Comparison of ENCODE assay signal across 8 mouse cellular contexts in the genomic region with DNA sequence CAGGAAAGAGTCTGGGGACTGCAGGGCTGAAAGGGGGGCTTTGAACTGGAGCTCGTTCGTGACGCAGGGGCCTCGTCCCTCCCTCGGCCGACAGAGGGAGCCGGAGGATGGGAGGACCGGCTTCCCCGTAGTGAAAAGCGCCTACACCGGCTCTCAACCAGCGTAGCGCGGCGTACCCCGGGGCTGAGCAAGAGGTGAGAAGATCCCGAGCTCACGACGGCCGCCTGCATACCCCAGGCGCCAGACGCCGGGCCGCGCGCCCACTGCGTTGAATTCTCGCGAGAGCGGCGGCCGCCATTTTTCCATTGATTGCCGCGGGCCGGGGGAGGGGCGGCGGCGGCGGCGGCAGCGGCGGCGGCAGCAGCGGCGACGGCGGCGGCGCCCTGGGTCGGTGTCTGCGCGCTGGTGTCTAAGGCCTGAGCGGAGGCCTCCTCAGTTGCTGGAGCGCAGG. TPM values are rescaled to one million over a fixed set of nuclear protein-coding genes. Genes with fewer than 3 reads are reported as not detected.
A peak's percentile ranks its signal among the peaks of the same experiment; 100 is the strongest.
DNase-seq lines count a peak whose midpoint lies in the region; ATAC-seq lines count a peak whose summit lies in the region.

A gene (plus strand): TSS at position 355 of the 451 bp plus-strand sequence.

- H3K27me3 ChIP-seq in hindbrain, embryonic 10.5 days (ENCODE audit: insufficient read depth, poor library complexity, severe bottlenecking), result no peaks in the 10 kb centered on the region
- H3K27me3 ChIP-seq in lung, embryonic 16.5 days (ENCODE audit: control insufficient read depth, insufficient read depth, low read depth, low read length), result no peaks in the 10 kb centered on the region

- peak; percentile 91 for DNase-seq in Muller cell, postnatal 12 days (ENCODE audit: inconsistent ontology term)
- peak; percentile 83 for DNase-seq in cerebellum, adult 9-10 months
- DNase-seq in frontal cortex, adult 2 months (ENCODE audit: extremely low spot score in 1 of 2, low spot score in 1 of 2), result peak; percentile 72 to 84
- peak; percentile 88 for DNase-seq in hindbrain, embryonic 10.5 days (ENCODE audit: low spot score)
- DNase-seq in layer of hippocampus, adult 9-11 months, result peak; percentile 87
- peak; percentile 69 for DNase-seq in ovary, adult 18-20 months (ENCODE audit: low spot score)
- peak; percentile 91 for DNase-seq in thymus, postnatal 0 days (ENCODE audit: low spot score)

- peak within 1 kb of the TSS; percentile 100 for H3K27ac ChIP-seq in hindbrain, embryonic 10.5 days
- H3K27ac ChIP-seq in lung, embryonic 16.5 days (ENCODE audit: low read length), result peak within 1 kb of the TSS; percentile 98

- peak within 1 kb of the TSS; percentile 99 for H3K9ac ChIP-seq in lung, embryonic 16.5 days (ENCODE audit: low read length)

- ATAC-seq in lung, embryonic 16.5 days (ENCODE audit: low read depth), result peak; percentile 93

- H3K4me2 ChIP-seq in lung, embryonic 16.5 days (ENCODE audit: low read depth, low read length), result peak within 1 kb of the TSS; percentile 85

- WGBS in hindbrain, embryonic 10.5 days, result under 1% methylated on average over 54 of the region's 54 CpGs
- under 1% methylated on average over 47 of the region's 54 CpGs for WGBS in lung, embryonic 16.5 days

- no peaks in the 10 kb centered on the region for H3K9me3 ChIP-seq in hindbrain, embryonic 10.5 days
- H3K9me3 ChIP-seq in lung, embryonic 16.5 days (ENCODE audit: control insufficient read depth, low read length), result no peaks in the 10 kb centered on the region

- peaks cover 2% of the 10 kb centered on the region; the same call in 1 of the 2 replicates for H3K36me3 ChIP-seq in hindbrain, embryonic 10.5 days
- no peaks in the 10 kb centered on the region for H3K36me3 ChIP-seq in lung, embryonic 16.5 days (ENCODE audit: control insufficient read depth, insufficient read depth, low read length)

- peaks cover 34% of the 10 kb centered on the region for H3K4me1 ChIP-seq in hindbrain, embryonic 10.5 days (replicated peaks)
- H3K4me1 ChIP-seq in lung, embryonic 16.5 days (replicated peaks; ENCODE audit: control insufficient read depth, insufficient read depth, low read length), result peaks cover 31% of the 10 kb centered on the region

- peak within 1 kb of the TSS; percentile 96 for H3K4me3 ChIP-seq in hindbrain, embryonic 10.5 days
- H3K4me3 ChIP-seq in lung, embryonic 16.5 days (ENCODE audit: low read length), result peak within 1 kb of the TSS; percentile 95

RNA-seq across cellular contexts. Expression of the gene that starts here (rescaled TPM):
- 36.1 and 40.0 TPM in 2 replicates for polyA plus RNA-seq in frontal cortex, adult 2 months (2012; rRNA removed)
- polyA plus RNA-seq in hindbrain, embryonic 10.5 days (2016; fragmentation: Nextera tagmentation; extraction: Ambion mirVana), result 70.9 and 82.0 TPM in 2 replicates
- 64.6 and 71.5 TPM in 2 replicates for polyA plus RNA-seq in lung, embryonic 16.5 days (2015; fragmentation: Nextera tagmentation; extraction: Ambion mirVana)
- 32.9 and 34.6 TPM in 2 replicates for polyA plus RNA-seq in thymus, postnatal 0 days (2015; fragmentation: Nextera tagmentation; extraction: Ambion mirVana)

Comparison
In these comparisons a context has a peak if more than half of its experiments do, and no peak if none do; other contexts are left out.
1. Peak in every context shown above with its lines: DNase-seq, ATAC-seq, H3K4me3 ChIP-seq and H3K27ac ChIP-seq.